Mouse (Mus musculus) MEL (cell line): Measurements from ENCODE around the gene Fam173a.

Source experiments
- BHLHE40 ChIP-seq: IDR thresholded peaks from 2 replicates; pipeline ENCODE4 v1.6.1; 2012; ENCODE audit warnings: low read depth, mild to moderate bottlenecking, inconsistent platforms, low read length, improper control_type of control experiment, borderline replicate concordance
- CTCF ChIP-seq, 3 experiments: IDR thresholded peaks in 2 of 3; conservative IDR thresholded peaks in 1 of 3; 2 replicates each; pipeline ENCODE4 v1.5.1; 2011 to 2012; ENCODE audit warnings: low read length in 3 of 3, low read depth in 2 of 3, mild to moderate bottlenecking in 2 of 3, improper control_type of control experiment in 1 of 3, inconsistent platforms in 1 of 3, mixed read lengths in 1 of 3, moderate library complexity in 1 of 3; ENCODE audit not compliant: control insufficient read depth in 1 of 3, insufficient read depth in 1 of 3, poor library complexity in 1 of 3, severe bottlenecking in 1 of 3
- ETS1 ChIP-seq: IDR thresholded peaks from 2 replicates; pipeline ENCODE4 v1.6.1; 2012; ENCODE audit warnings: low read depth, mild to moderate bottlenecking, inconsistent platforms, low read length, improper control_type of control experiment, moderate library complexity
- HCFC1 ChIP-seq: IDR thresholded peaks from 2 replicates; pipeline ENCODE4 v1.6.1; 2012; ENCODE audit warnings: low read depth, mild to moderate bottlenecking, inconsistent platforms, low read length, improper control_type of control experiment, moderate library complexity
- MYB ChIP-seq: IDR thresholded peaks from 2 replicates; pipeline ENCODE4 v1.6.1; 2011; ENCODE audit warnings: mild to moderate bottlenecking, low read depth, low read length, improper control_type of control experiment
- NRF1 ChIP-seq: IDR thresholded peaks from 2 replicates; pipeline ENCODE4 v1.6.1; 2014; ENCODE audit warnings: low read depth, mild to moderate bottlenecking, inconsistent platforms, low read length, improper control_type of control experiment, moderate library complexity; ENCODE audit not compliant: poor library complexity, insufficient read depth, severe bottlenecking
- RCOR1 ChIP-seq: IDR thresholded peaks from 2 replicates; pipeline ENCODE4 v1.6.1; 2012; ENCODE audit warnings: low read depth, mild to moderate bottlenecking, inconsistent platforms, low read length, improper control_type of control experiment
- TAL1 ChIP-seq: IDR thresholded peaks from 2 replicates; pipeline ENCODE4 v1.6.1; 2012; ENCODE audit warnings: mild to moderate bottlenecking, inconsistent platforms, low read length, moderate library complexity, mixed read lengths
- UBTF ChIP-seq: IDR thresholded peaks from 2 replicates; pipeline ENCODE4 v1.6.1; 2012; ENCODE audit warnings: low read depth, mild to moderate bottlenecking, inconsistent platforms, low read length, improper control_type of control experiment, moderate library complexity, borderline replicate concordance; ENCODE audit not compliant: insufficient read depth
- USF2 ChIP-seq, 2 experiments: IDR thresholded peaks; 2 replicates each; pipeline ENCODE4 v1.6.1; 2011 to 2012; ENCODE audit warnings: improper control_type of control experiment in 2 of 2, low read length in 2 of 2, borderline replicate concordance in 1 of 2, inconsistent platforms in 1 of 2, low read depth in 1 of 2, mild to moderate bottlenecking in 1 of 2; ENCODE audit not compliant: insufficient read depth in 1 of 2

DNA sequence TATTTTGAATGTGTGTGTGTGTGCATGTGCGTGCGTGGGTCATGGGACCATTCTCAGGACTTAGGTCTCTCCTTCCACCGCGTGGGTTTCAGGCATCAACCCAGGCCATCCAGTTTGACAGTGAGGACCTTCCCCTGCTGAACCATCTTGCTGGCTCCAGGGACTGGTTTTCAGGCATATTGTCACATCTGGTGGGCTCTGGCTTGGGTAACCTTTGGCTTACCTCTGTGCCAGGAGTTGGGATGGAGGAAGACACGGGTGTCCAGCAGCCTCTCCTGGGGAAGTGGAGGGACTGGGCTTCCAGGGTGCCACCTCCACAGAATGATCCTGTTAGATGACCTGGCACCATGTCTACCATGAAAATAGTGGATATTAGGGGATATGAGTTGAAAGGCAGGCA is 14.8 kb downstream of the Fam173a start:
- TF ChIP-seq CTCF (IDR thresholded peaks at IDR 0.05 in 2 of 3, conservative IDR thresholded peaks at IDR 0.05 in 1 of 3; ENCODE audit: control insufficient read depth in 1 of 3, insufficient read depth in 1 of 3, low read depth in 2 of 3, low read length in 3 of 3, poor library complexity in 1 of 3, severe bottlenecking in 1 of 3) (no peak), BHLHE40 (no peak), HCFC1 (no peak), RCOR1 (no peak), TAL1 (no peak), ETS1 (no peak), UBTF (no peak), USF2 (IDR thresholded peaks at IDR 0.05; ENCODE audit: borderline replicate concordance in 1 of 2, insufficient read depth in 1 of 2, low read depth in 1 of 2, low read length in 2 of 2) (no peak), NRF1 (no peak), MYB (no peak)
